Mouse (Mus musculus) CD4-positive naive resting alpha-beta T cell, adult 76 days (primary cell): ENCODE measurements around the gene Prlh. TPM values are rescaled to one million over a fixed set of nuclear protein-coding genes. Genes with fewer than 3 reads are reported as not detected.

Experiments used
- total RNA-seq: library from RNA; stranded (reverse); gene quantifications from one replicate; pipeline ENCODE4 v1.2.4, GENCODE M21; 2023

Gene Prlh
- not detected for total RNA-seq

GRCm38 (mm10) chr1:90952808-90953207 is at the start of gene Prlh:
Gene Prlh, plus strand, starts transcription at chr1:90953108.

DNA sequence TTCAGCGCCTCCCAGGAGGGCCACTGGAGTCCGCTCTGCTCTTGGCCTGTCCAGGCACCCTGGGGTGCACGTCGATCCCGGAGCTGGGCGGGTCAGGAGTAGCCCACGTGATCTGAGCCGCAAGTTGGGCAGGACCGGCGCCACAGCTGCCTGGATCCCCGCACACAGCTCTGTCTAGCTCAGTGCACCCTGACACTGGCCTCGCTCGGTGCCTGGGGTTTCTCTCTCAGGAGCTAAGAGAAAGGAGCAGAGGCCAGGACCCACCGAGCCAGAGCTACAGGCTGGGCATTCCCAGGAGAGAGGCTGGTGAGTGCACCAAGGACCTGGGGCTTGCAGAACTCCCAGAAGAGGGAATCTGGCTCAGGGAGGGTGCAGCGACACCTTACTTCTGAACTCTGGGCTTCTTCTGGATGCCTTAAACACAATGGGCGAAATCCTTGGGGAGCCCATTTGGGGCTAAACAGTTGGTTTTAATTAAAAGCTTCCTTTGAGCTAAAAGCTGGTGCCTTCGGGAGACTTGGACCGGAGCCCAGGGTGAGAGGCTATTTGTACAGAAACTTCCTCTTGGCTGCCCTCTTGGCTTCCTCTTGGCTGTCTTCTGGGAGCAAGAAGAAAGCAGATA is 37.8 kb upstream of the Prlh start, which contains the start of gene Mlph:
Mlph (plus strand) TSS at position 138 of the 622 bp plus-strand sequence.

DNA sequence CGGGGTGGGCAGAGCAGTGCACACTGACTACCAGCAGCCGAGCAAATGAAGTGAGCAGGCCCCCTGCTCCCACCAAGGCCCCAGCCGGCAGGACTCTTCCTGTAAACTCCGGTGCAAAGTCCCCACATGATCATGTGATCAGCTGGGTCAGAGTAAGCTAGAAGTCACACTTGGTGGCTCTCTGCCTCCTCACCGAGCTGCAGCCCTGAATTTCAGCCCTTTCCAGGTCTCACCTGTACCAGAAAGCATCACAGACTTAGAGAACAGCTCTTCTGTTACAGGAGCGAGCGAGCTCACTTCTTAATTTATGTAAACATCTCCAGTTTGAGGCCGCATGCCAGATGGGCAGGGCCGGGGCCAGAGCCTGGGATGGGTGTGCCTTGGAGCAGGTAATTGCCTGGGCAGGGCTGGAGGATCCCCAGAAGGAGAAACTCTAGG is 16.5 kb downstream of the Prlh start, which contains the start of gene Rab17:
Rab17 (minus strand) TSS at position 315 of the 438 bp plus-strand sequence.

DNA sequence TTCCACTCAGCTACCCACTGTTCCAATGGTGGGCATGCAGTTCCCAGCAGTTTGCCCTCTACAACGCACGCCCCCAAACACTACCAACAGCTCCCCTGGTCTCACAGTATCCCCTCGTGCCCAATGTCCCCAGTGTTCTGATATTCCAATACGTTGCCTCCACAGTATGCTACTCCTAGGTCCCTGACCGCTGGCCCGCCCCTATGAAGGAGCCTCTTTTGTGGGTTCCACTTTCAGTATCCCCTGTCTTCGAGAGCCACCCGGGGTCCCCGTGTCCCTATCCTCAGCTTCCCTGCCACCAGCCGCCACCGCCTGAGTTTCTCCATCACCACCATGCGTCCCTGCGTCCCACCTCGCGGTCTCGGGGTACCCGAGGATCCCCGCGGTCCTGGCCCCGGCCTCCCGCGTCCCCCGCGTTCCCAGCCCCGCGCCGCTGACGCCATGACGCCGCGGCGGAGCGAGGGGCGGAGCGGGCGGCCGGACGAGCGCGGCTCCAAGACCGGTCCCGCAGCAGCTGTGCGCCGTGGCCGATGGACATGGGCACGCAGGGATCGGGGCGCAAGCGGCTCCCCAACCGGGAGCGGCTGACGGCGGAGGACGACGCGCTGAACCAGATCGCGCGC is 45.5 kb downstream of the Prlh start, which contains the start of gene Lrrfip1:
Lrrfip1 (plus strand) TSS at position 470 of the 623 bp plus-strand sequence.

Other genes starting within 250 kb of the Prlh start
- gene Col6a3, start 109.1 kb upstream of the Prlh start, total RNA-seq, result not detected
- gene Mlph, start 38.0 kb upstream of the Prlh start, total RNA-seq, result not detected
- not detected for gene Rab17, start 16.6 kb downstream of the Prlh start, total RNA-seq
- gene Lrrfip1, start 45.6 kb downstream of the Prlh start, total RNA-seq, result 237 TPM
- gene Rbm44, start 192.0 kb downstream of the Prlh start, total RNA-seq, result 0.82 TPM
- gene Ramp1, start 226.7 kb downstream of the Prlh start, total RNA-seq, result 17.5 TPM